Mouse (Mus musculus): ENCODE data around the gene Klk13.

- TF ChIP-seq CTCF (IDR thresholded peaks at IDR 0.05; ENCODE audit: low read depth, low read length), result no peak
- no peak for TF ChIP-seq POLR2A (IDR thresholded peaks at IDR 0.05; ENCODE audit: borderline replicate concordance, low read depth, low read length)
Observed at GRCm38 (mm10) chr7:43671064-43671808, 41.1 kb upstream of the Klk13 start.
